Mouse (Mus musculus) left cerebral cortex, postnatal 25 days (tissue): ENCODE results near the gene Hnrnpa1. TPM values are rescaled to one million over a fixed set of nuclear protein-coding genes. Genes with fewer than 3 reads are reported as not detected.

Experiments used
- DNase-seq, 2 experiments: peaks; one replicate each; pipeline ENCODE4 v3.0.0; 2022; ENCODE audit warnings: low spot score in 2 of 2, mixed read lengths in 1 of 2
- intact Hi-C: fragments of 180-260 bp; cut with DNase I; formaldehyde crosslinking; loops from one replicate; pipeline ENCODE4 v1.15.1; 2025
- microRNA-seq, 2 experiments: library from miRNA; unstranded; fragments of <30 nt; microRNA quantifications; one replicate each; pipeline ENCODE4 v1.2.0; 2022
- total RNA-seq, 2 experiments: library from RNA; stranded (reverse); gene quantifications; 2 replicates each; pipeline ENCODE4 v1.2.3; 2021

Gene Hnrnpa1
- total RNA-seq, 2 experiments from 2014 or later, result 218 to 219 TPM

- DNase-seq, result no peak
- intact Hi-C loops, result no loop called here
Measured at GRCm38 (mm10) chr15:103295851-103296250, 55.6 kb downstream of the Hnrnpa1 start.

Small RNA genes within 50 kb of the gene (microRNA-seq; reads per million reads assigned to microRNA genes)
- 88.0 to 188 reads per million in 2 experiments for gene Mir148b

Other genes with a start within 250 kb of the Hnrnpa1 start
- not detected for gene Hoxc8, start 249.8 kb upstream of the Hnrnpa1 start, total RNA-seq
- gene Hoxc6, start 242.2 kb upstream of the Hnrnpa1 start, total RNA-seq, result not detected
- not detected for gene Hoxc4, start 221.5 kb upstream of the Hnrnpa1 start, total RNA-seq
- 10 to 100 TPM; 19.2 to 20.9 TPM for gene Smug1, start 73.3 kb upstream of the Hnrnpa1 start, total RNA-seq
- 100 to 1,000 TPM; 173 to 187 TPM for gene Cbx5, start 616 bp upstream of the Hnrnpa1 start, total RNA-seq
- not detected for gene Nfe2, start 18.0 kb downstream of the Hnrnpa1 start, total RNA-seq
- 100 to 1,000 TPM; 101 to 102 TPM for gene Copz1, start 32.3 kb downstream of the Hnrnpa1 start, total RNA-seq
- gene Gpr84, start 70.2 kb downstream of the Hnrnpa1 start, total RNA-seq, result under 1 TPM; 0.69 to 0.94 TPM
- 10 to 100 TPM; 62.4 to 64.8 TPM for gene Zfp385a, start 99.7 kb downstream of the Hnrnpa1 start, total RNA-seq
- 1 to 10 TPM; 2.3 to 5.4 TPM for gene Itga5, start 126.3 kb downstream of the Hnrnpa1 start, total RNA-seq
- gene Gtsf1, start 190.0 kb downstream of the Hnrnpa1 start, total RNA-seq, result under 1 TPM in 1 of 2 experiments, not detected in 1; 0.73 TPM
- not detected for gene Gtsf2, start 208.0 kb downstream of the Hnrnpa1 start, total RNA-seq
- gene Nckap1l, start 213.4 kb downstream of the Hnrnpa1 start, total RNA-seq, result 10 to 100 TPM; 10.6 to 11.5 TPM